Mouse (Mus musculus) heart, embryonic 16.5 days (tissue): ENCODE results near the gene Syce3. TPM values are rescaled to one million over a fixed set of nuclear protein-coding genes. Genes with fewer than 3 reads are reported as not detected.
"Not testable (repeated sequence)": the region's sequence is repeated elsewhere in the genome, so short reads cannot be mapped to it uniquely, and the experiment has no call there.

Experiments
- ATAC-seq: fragments of 200-750 bp; cut with Nextera tagmentation; replicated peaks from 2 replicates; pipeline ENCODE4 v1.8.0; 2017; ENCODE audit warnings: moderate number of reproducible peaks; ENCODE audit not compliant: insufficient read depth, low FRiP score; ENCODE audit errors: extremely low read depth
- H3K27ac ChIP-seq: fragments of 300-500 bp; sonication (generic); 2 replicates; pipeline ENCODE4 v1.5.1; 2014; ENCODE audit warnings: mild to moderate bottlenecking, low read length, control low read depth, moderate library complexity
- H3K27me3 ChIP-seq: fragments of 300-500 bp; sonication (generic); 2 replicates; pipeline ENCODE4 v1.6.1; 2014; ENCODE audit warnings: low read length, mixed read lengths; ENCODE audit not compliant: control insufficient read depth, insufficient read depth
- H3K36me3 ChIP-seq: fragments of 300-500 bp; sonication (generic); 2 replicates; pipeline ENCODE4 v1.6.1; 2014; ENCODE audit not compliant: control insufficient read depth, insufficient read depth
- H3K4me1 ChIP-seq: fragments of 300-500 bp; sonication (generic); 2 replicates; pipeline ENCODE4 v1.6.1; 2014; ENCODE audit warnings: low read length, mixed read lengths; ENCODE audit not compliant: control insufficient read depth, insufficient read depth
- H3K4me2 ChIP-seq: fragments of 300-500 bp; sonication (generic); 2 replicates; pipeline ENCODE4 v1.6.1; 2014; ENCODE audit warnings: low read depth, mild to moderate bottlenecking, control low read depth, low read length
- H3K4me3 ChIP-seq: fragments of 300-500 bp; sonication (generic); 2 replicates; pipeline ENCODE4 v1.5.1; 2014; ENCODE audit warnings: mild to moderate bottlenecking, control low read depth, low read length
- H3K9ac ChIP-seq: fragments of 300-500 bp; sonication (generic); 2 replicates; pipeline ENCODE4 v1.6.1; 2014; ENCODE audit warnings: low read length, control low read depth
- H3K9me3 ChIP-seq: fragments of 300-500 bp; sonication (generic); replicated peaks from 2 replicates; pipeline ENCODE4 v1.6.1; 2016; ENCODE audit warnings: low read length; ENCODE audit not compliant: control insufficient read depth
- WGBS: fragments of 180-500 bp; shearing (Covaris S2); extraction: QIAGEN DNeasy Blood & Tissue Kit; methylation state at CpG from one replicate; pipeline ENCODE4 v1.1.7; 2014; 5-methylcytosine and 5-hydroxymethylcytosine counted together
- polyA plus RNA-seq: library from polyadenylated mRNA; unstranded; fragments of >200 nt; fragmentation: Nextera tagmentation; extraction: Ambion mirVana; gene quantifications from 2 replicates; pipeline ENCODE4 v1.2.1, GENCODE M21; 2015

Gene Syce3
- polyA plus RNA-seq, 1 experiment from 2014 or later, result not detected

DNA sequence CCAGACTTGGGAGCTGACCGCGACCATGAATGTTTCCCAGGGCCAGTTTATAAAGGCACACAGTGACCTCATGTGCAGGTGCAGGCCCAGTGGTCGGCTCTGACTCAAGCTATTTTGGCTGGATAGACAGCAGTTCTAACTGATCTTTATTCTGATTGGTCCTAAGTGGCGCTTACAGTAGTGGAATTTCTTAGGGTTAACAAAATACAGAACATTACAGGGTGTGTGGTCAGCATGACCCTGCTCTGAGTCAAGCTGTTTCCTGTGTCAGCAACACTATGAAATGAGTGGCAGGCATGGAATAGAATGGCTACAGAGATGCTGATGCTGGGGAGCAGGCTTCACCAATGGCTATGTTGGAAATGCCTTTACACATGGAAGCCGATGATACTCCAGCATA is 25.6 kb upstream of the Syce3 start:
- H3K36me3 ChIP-seq, result no peaks in the 10 kb centered on the region
- WGBS, result 77% methylated on average over 5 of the region's 5 CpGs

DNA sequence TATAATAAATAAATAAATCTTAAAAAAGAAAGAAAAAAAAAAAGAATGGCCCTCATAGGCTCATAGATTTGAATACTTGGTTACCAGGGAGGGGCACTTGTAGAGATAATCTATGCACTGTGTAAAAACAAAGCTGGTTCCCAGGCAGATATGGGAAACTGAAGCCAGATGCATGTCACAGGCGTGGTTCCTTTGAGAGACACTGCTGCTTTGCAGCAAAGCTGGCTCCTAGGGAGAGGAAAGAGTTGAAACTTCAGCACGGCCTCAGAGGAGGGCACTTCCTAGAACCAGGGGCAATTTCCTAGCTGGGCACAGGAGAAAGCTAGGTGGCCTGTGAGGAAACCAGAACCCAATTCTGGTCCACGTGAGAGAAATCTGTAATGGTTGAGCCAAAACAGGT is 23.8 kb upstream of the Syce3 start:
- Histone ChIP-seq H3K9me3 (no peaks in the 10 kb centered on the region), H3K4me1 (peaks cover 4% of the 10 kb centered on the region), H3K9ac (no peak overlapping the region), H3K27ac (no peak overlapping the region), H3K36me3 (no peaks in the 10 kb centered on the region), H3K4me3 (no peak overlapping the region), H3K4me2 (no peak overlapping the region), H3K27me3 (no peaks in the 10 kb centered on the region)
- no peak for ATAC-seq
- 76% methylated on average over 3 of the region's 3 CpGs for WGBS

More for the DNA sequence above, 25.6 kb upstream of the Syce3 start:
- ATAC-seq, result no peak
- no peaks in the 10 kb centered on the region for H3K27me3 ChIP-seq
- H3K9ac ChIP-seq, result no peak overlapping the region
- H3K9me3 ChIP-seq, result no peaks in the 10 kb centered on the region
- H3K4me1 ChIP-seq, result no peaks in the 10 kb centered on the region
- no peak overlapping the region for H3K4me2 ChIP-seq
- no peak overlapping the region for H3K4me3 ChIP-seq
- H3K27ac ChIP-seq, result no peak overlapping the region

DNA sequence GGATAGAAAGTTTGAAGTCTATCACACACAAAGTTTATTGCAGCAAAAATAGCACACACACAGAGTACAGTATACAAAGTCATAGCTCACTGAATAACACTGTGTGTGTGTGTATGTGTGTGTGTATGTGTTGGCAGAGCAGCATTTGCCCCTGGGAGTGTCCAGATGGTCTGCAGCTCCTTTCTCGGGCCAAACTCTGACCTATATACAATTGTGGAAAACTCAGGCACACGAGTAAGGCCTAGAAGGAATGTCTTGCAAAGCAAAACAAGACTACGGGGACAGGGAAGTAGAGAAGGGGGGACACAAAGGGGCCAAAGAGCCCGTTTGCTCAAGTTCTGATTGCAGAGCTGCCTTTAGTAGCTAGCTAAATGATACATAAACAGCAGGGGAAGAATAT is 22.6 kb upstream of the Syce3 start:
- no peak for ATAC-seq
- Histone ChIP-seq H3K27me3 (no peaks in the 10 kb centered on the region), H3K4me1 (peaks cover 12% of the 10 kb centered on the region), H3K27ac (no peak overlapping the region), H3K4me3 (no peak overlapping the region), H3K9me3 (no peaks in the 10 kb centered on the region), H3K4me2 (no peak overlapping the region), H3K36me3 (peaks cover 3% of the 10 kb centered on the region; the same call in 1 of the 2 replicates), H3K9ac (no peak overlapping the region)
- 79% methylated on average over 4 of the region's 4 CpGs for WGBS

DNA sequence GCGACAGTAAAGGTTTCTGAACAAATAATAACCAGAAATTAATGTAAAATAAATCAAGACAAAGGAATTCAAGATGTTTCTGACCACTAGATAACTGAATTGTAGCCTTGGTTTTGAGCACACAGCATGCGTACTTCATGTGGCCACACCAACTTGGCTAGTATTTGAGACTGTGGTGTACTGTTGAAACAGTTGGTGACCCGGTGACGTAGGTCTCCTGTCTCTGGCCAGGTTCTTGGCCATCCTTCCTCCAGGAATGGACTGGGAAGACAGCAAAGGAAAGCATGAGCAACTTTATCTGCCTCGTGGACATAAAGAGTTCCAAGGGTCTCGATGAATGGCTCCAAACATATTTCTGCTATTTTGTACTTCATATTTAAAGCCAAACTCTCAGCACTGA is 21.5 kb upstream of the Syce3 start:
- no peak overlapping the region for H3K4me2 ChIP-seq
- ATAC-seq, result no peak
- H3K4me3 ChIP-seq, result no peak overlapping the region
- H3K27me3 ChIP-seq, result no peaks in the 10 kb centered on the region
- 91% methylated on average over 6 of the region's 6 CpGs for WGBS
- peaks cover 12% of the 10 kb centered on the region; the same call in 1 of the 2 replicates for H3K36me3 ChIP-seq
- no peaks in the 10 kb centered on the region for H3K9me3 ChIP-seq
- H3K27ac ChIP-seq, result no peak overlapping the region
- H3K9ac ChIP-seq, result no peak overlapping the region
- peaks cover 13% of the 10 kb centered on the region for H3K4me1 ChIP-seq

DNA sequence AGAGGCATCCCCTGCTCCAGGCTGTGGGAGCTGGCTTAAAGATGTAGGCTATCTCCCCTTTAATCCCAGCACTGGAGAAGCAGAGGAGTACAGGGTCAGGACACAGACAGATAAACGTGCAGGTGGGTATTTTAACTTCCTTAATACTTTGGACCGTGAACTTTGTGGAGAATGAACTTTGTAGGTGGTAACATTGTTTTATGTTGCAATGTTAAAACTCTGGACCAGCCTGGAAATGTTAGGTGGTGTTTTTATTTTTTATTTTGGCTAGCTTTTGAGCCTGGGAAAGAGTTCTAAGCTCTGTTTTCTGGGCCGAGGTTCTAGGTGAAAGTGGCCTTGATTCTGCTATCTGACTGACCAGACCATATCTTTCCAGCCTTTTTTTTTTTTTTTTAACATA is 21.0 kb upstream of the Syce3 start:
- H3K9ac ChIP-seq, result no peak overlapping the region
- no peak overlapping the region for H3K4me3 ChIP-seq
- 65% methylated on average over 3 of the region's 3 CpGs for WGBS
- no peak overlapping the region for H3K4me2 ChIP-seq
- ATAC-seq, result no peak
- peaks cover 19% of the 10 kb centered on the region for H3K4me1 ChIP-seq
- H3K27ac ChIP-seq, result no peak overlapping the region
- no peaks in the 10 kb centered on the region for H3K9me3 ChIP-seq
- peaks cover 14% of the 10 kb centered on the region for H3K36me3 ChIP-seq
- H3K27me3 ChIP-seq, result no peaks in the 10 kb centered on the region

DNA sequence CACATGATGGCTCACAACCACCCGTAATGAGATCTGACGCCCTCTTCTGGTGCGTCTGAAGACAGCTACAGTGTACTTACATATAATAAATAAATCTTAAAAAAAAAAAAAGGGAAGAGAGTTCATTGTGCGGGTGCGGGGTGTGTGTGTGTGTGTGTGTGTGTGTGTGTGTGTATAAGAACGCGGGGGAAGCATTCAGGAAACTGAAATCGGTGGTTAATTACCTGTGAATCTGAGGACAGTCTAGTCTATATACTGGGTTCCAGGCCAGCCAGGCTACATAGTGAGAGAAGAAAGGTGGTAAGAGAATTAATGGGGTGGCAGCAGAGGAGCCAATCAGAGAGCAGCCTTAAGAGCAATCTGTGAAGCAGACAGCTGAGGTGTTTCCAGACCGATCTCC is 20.5 kb upstream of the Syce3 start:
- H3K9ac ChIP-seq, H3K27me3 ChIP-seq, H3K4me2 ChIP-seq, ATAC-seq, H3K27ac ChIP-seq, H3K4me3 ChIP-seq, H3K9me3 ChIP-seq: not testable (repeated sequence)
- Histone ChIP-seq H3K4me1 (peaks cover 20% of the 10 kb centered on the region), H3K36me3 (peaks cover 15% of the 10 kb centered on the region)
- 81% methylated on average over 8 of the region's 9 CpGs for WGBS

DNA sequence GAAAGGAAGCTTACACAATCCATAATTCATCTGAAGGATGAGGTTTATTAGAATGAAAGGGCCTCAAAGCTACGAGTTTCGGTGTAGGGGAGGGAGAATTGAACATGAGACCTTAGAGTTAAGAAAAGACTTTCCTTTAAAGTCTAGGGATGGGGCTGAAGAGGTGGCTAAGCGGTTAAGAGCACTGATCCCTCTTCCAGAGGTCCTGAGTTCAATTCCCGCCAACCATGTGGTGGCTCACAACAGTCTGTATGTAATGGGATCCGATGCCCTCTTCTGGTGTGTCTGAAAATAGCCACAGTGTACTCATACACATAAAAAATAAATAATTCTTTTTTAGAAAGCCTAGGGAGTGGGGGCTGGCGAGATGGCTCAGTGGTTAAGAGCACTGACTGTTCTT is 20.0 kb upstream of the Syce3 start:
- peaks cover 15% of the 10 kb centered on the region for H3K36me3 ChIP-seq

DNA sequence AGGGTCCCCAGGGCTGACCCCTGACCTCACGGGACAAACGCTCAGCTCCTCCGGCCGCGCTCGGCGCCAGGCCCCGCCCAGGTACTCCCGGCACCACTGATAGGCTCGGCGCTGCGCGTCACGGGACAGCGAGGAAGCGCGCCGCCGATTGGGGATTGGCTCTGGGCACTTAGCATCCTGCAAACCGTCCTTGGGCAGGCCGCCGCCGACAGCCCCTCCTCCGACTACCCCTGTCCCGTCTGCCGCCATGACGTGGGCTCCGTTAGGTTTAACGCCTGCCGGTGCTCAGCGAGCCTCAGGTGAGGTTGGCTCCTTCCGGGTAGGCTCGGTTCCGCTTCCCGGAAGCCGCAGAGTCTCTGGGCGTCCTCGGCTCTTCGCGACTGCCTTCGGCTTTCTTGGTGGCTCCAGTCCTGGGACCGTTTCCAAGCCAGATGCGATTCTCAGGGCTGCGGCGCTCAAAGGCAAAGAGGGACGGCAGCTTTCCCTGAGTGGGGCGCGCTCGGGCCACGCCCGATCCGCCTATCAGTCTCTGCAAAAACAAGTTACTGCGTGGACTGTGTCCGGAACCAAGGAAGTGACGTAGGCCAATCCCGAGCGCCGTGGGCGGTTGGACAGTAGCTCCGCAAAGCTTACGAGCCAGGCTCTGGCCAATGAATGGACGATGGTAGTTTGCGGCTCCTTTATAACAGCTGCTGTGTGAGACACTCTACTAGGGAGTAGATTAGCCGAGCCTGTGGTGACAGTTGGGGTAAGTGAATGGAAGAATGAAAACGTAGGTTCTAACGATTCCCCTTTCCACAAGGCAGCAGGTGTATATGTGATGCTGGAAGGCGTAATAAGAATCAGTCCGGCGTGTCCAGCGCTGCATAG is 19.3 kb upstream of the Syce3 start, which contains the start of the genes C730034F03Rik, Gm44502 and Chkb:
TSS of gene C730034F03Rik (plus strand) at position 238 of the 870 bp plus-strand sequence.
TSS of gene Gm44502 (minus strand) at position 345 of the 870 bp plus-strand sequence.
TSS of gene Chkb (minus strand) at position 557 of the 870 bp plus-strand sequence.
- ATAC-seq, result peak; percentile 82
- under 1% methylated on average over 70 of the region's 70 CpGs for WGBS
- peak within 1 kb of the TSS; percentile 67 for H3K4me3 ChIP-seq
- peak within 1 kb of the TSS; percentile 86 for H3K9ac ChIP-seq
- peak within 1 kb of the TSS; percentile 98 for H3K27ac ChIP-seq
- peaks cover 15% of the 10 kb centered on the region for H3K36me3 ChIP-seq
- peaks cover 21% of the 10 kb centered on the region for H3K4me1 ChIP-seq
- no peaks in the 10 kb centered on the region for H3K9me3 ChIP-seq
- H3K4me2 ChIP-seq, result peak within 1 kb of the TSS; percentile 69
- no peaks in the 10 kb centered on the region for H3K27me3 ChIP-seq

More for the DNA sequence above, 20.0 kb upstream of the Syce3 start:
- Histone ChIP-seq H3K27ac (peak overlapping the region; percentile 98), H3K4me2 (peak overlapping the region; percentile 69), H3K9ac (peak overlapping the region; percentile 86), H3K4me3 (peak overlapping the region; percentile 67), H3K4me1 (peaks cover 20% of the 10 kb centered on the region), H3K9me3 (no peaks in the 10 kb centered on the region), H3K27me3 (no peaks in the 10 kb centered on the region)
- no peak for ATAC-seq
- 41% methylated on average over 6 of the region's 6 CpGs for WGBS

DNA sequence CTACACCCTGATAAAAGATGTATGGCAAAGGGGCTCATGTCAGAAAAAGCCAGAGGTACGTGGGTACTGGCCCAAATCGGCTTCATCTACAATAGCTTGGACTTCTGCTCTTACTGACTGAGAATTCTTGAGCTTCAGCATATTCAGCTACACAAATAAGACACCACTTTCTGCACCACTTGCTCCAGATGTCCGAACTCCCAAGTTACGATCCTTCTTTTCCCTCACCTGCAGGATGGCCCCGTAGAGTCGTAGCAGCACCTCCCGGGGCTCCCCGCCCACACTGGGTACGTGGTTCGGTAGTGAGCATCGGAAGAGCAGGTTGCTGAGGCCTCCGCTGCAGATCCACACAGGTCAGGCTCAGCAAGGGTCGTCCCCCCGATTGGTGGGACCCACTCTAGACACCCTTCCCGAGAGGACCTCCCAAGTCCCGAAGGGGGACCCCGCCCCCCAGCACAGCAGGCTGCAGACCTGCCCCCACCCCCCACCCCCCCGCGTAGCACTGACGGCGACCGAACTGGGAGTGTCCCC is 18.6 kb upstream of the Syce3 start:
- peak overlapping the region; percentile 86 for H3K9ac ChIP-seq
- peak overlapping the region; percentile 98 for H3K27ac ChIP-seq
- H3K27me3 ChIP-seq, result no peaks in the 10 kb centered on the region
- no peak; the same call in 1 of the 2 replicates for ATAC-seq
- WGBS, result 4% methylated on average over 21 of the region's 22 CpGs
- peaks cover 18% of the 10 kb centered on the region for H3K36me3 ChIP-seq
- peaks cover 28% of the 10 kb centered on the region for H3K4me1 ChIP-seq
- H3K4me3 ChIP-seq, result peak overlapping the region; percentile 67
- H3K9me3 ChIP-seq, result no peaks in the 10 kb centered on the region
- H3K4me2 ChIP-seq, result peak overlapping the region; percentile 69
